ENCODE assay signal across 8 mouse cellular contexts in the genomic region with DNA sequence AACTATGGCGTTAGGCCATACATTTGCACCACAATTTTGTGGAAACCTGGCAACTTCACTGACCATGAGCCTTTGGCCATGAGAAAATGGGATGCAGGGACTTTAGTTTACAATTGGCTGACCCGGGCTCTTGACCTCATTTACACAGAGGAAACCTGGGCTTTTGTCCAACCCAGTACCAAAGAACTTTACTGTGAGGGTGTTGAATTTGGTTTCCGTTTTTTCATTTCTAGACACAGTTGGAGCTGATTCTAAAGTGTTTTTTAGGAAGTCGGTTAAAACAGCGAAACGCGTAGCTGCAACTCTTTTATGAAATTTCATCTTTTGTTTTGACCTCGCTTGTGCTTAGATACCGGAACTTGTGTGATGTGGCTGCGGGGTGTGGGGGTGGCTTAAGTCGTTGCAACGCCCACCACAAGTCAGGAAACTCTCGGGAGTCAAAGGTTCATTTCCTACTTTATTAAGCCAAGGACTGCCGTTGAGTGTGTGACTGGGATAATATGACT.
DNase-seq lines count a peak whose midpoint lies in the region; ATAC-seq and TF ChIP-seq lines count a peak whose summit lies in the region.

No protein-coding gene starts in this region.

- no peaks in the 10 kb centered on the region for H3K9me3 ChIP-seq in midbrain, embryonic 14.5 days (ENCODE audit: control insufficient read depth, low read length)

- DNase-seq in left cerebral cortex, postnatal 10 days (ENCODE audit: extremely low spot score in 1 of 2, low spot score in 2 of 2), result peak; percentile 43 to 63
- DNase-seq in left cerebral cortex, adult 8-10 months (ENCODE audit: low spot score in 2 of 2), result no peak
- peak; percentile 36 to 42 for DNase-seq in kidney, adult 8-10 months
- no peak for DNase-seq in MN1 (ENCODE audit: low spot score)
- no peak for DNase-seq in embryo, embryonic 9.5 days (ENCODE audit: extremely low spot score)
- no peak for DNase-seq in midbrain, embryonic 14.5 days

- intact Hi-C loops in left cerebral cortex, postnatal 10 days (cut with DNase I), result loop anchor here (10.0 kb wide), 2 partner anchors 328 to 332 kb away; a partner anchor contains a TSS

- no peak for TF ChIP-seq CTCF in cortical plate, adult 2 months (IDR thresholded peaks at IDR 0.05; ENCODE audit: extremely low read depth, insufficient read depth, low read length)

- H3K36me3 ChIP-seq in midbrain, embryonic 14.5 days (ENCODE audit: control insufficient read depth, insufficient read depth, low read length), result no peaks in the 10 kb centered on the region

- WGBS in midbrain, embryonic 14.5 days, result 87% methylated on average over 14 of the region's 14 CpGs

- H3K4me2 ChIP-seq in midbrain, embryonic 14.5 days (ENCODE audit: low read length), result no peak overlapping the region

- TF ChIP-seq POLR2A in cortical plate, adult 2 months (IDR thresholded peaks at IDR 0.05; ENCODE audit: extremely low read depth, insufficient read depth, low read length), result no peak

- peak; percentile 91 for ATAC-seq in megakaryocyte progenitor cell, adult 5-6 weeks (replicated peaks; ENCODE audit: poor library complexity)
- no peak for ATAC-seq in midbrain, embryonic 14.5 days (ENCODE audit: low FRiP score, low TSS enrichment)

- 0 out of 2 replicates have a peak overlapping the region, but pooled peaks have one; percentile 15 for H3K27ac ChIP-seq in cortical plate, adult 2 months (ENCODE audit: insufficient read depth, low read length)
- H3K27ac ChIP-seq in midbrain, embryonic 14.5 days (replicated peaks; ENCODE audit: low read depth, low read length), result no peak overlapping the region

- peaks cover 5% of the 10 kb centered on the region; the same call in 1 of the 2 replicates for H3K4me1 ChIP-seq in cortical plate, adult 2 months (ENCODE audit: control insufficient read depth, insufficient read depth, low read length)
- no peaks in the 10 kb centered on the region; the same call in 1 of the 2 replicates for H3K4me1 ChIP-seq in midbrain, embryonic 14.5 days (ENCODE audit: control insufficient read depth, insufficient read depth, low read length)

- no peak overlapping the region for H3K9ac ChIP-seq in midbrain, embryonic 14.5 days (replicated peaks; ENCODE audit: low read length)

- H3K4me3 ChIP-seq in cortical plate, adult 2 months (ENCODE audit: insufficient read depth, low read length), result no peak overlapping the region
- no peak overlapping the region for H3K4me3 ChIP-seq in midbrain, embryonic 14.5 days (replicated peaks; ENCODE audit: low read depth, low read length)

- H3K27me3 ChIP-seq in midbrain, embryonic 14.5 days (ENCODE audit: control insufficient read depth, insufficient read depth, low read length), result no peaks in the 10 kb centered on the region

Comparison
In these comparisons a context has a peak if more than half of its experiments do, and no peak if none do; other contexts are left out.
1. DNase-seq: peak in left cerebral cortex, postnatal 10 days (2 of 2) and kidney, adult 8-10 months (2 of 2); none in left cerebral cortex, adult 8-10 months (0 of 2), MN1 (single experiment), embryo, embryonic 9.5 days (single experiment) and midbrain, embryonic 14.5 days (single experiment).